Mouse (Mus musculus) kidney, embryonic 15.5 days (tissue): ENCODE measurements around the gene Ldlrad3. TPM values are rescaled to one million over a fixed set of nuclear protein-coding genes. Genes with fewer than 3 reads are reported as not detected.

Experiments
- ATAC-seq: fragments of 200-750 bp; cut with Nextera tagmentation; replicated peaks from 2 replicates; pipeline ENCODE4 v1.8.0; 2017; ENCODE audit warnings: moderate TSS enrichment; ENCODE audit not compliant: low FRiP score
- H3K27ac ChIP-seq: fragments of 300-500 bp; sonication (generic); 2 replicates; pipeline ENCODE4 v1.5.1; 2015; ENCODE audit warnings: mild to moderate bottlenecking, inconsistent platforms
- H3K27me3 ChIP-seq: fragments of 300-500 bp; sonication (generic); 2 replicates; pipeline ENCODE4 v1.6.1; 2015; ENCODE audit warnings: inconsistent platforms
- H3K36me3 ChIP-seq: fragments of 300-500 bp; sonication (generic); 2 replicates; pipeline ENCODE4 v1.6.1; 2015; ENCODE audit warnings: inconsistent platforms
- H3K4me1 ChIP-seq: fragments of 300-500 bp; sonication (generic); 2 replicates; pipeline ENCODE4 v1.6.1; 2015; ENCODE audit warnings: inconsistent platforms
- H3K4me2 ChIP-seq: fragments of 300-500 bp; sonication (generic); 2 replicates; pipeline ENCODE4 v1.6.1; 2015; ENCODE audit warnings: moderate library complexity, mild to moderate bottlenecking, inconsistent platforms
- H3K4me3 ChIP-seq: fragments of 300-500 bp; sonication (generic); replicated peaks from 2 replicates; pipeline ENCODE4 v1.5.1; 2015; ENCODE audit warnings: mild to moderate bottlenecking, inconsistent platforms
- H3K9ac ChIP-seq: fragments of 300-500 bp; sonication (generic); 2 replicates; pipeline ENCODE4 v1.6.1; 2015; ENCODE audit warnings: mild to moderate bottlenecking, inconsistent platforms
- H3K9me3 ChIP-seq: fragments of 300-500 bp; sonication (generic); replicated peaks from 2 replicates; pipeline ENCODE4 v1.6.1; 2016; ENCODE audit warnings: inconsistent platforms
- WGBS: fragments of 180-500 bp; shearing (Covaris S2); methylation state at CpG from one replicate; pipeline ENCODE4 v1.1.7; 2015; ENCODE audit warnings: mixed read lengths; 5-methylcytosine and 5-hydroxymethylcytosine counted together
- polyA plus RNA-seq: library from polyadenylated mRNA; unstranded; fragments of >200 nt; fragmentation: Nextera tagmentation; extraction: Ambion mirVana; gene quantifications from 2 replicates; pipeline ENCODE4 v1.2.1, GENCODE M21; 2015

Ldlrad3 gene
- polyA plus RNA-seq, 1 experiment from 2014 or later = 40.4 TPM

DNA sequence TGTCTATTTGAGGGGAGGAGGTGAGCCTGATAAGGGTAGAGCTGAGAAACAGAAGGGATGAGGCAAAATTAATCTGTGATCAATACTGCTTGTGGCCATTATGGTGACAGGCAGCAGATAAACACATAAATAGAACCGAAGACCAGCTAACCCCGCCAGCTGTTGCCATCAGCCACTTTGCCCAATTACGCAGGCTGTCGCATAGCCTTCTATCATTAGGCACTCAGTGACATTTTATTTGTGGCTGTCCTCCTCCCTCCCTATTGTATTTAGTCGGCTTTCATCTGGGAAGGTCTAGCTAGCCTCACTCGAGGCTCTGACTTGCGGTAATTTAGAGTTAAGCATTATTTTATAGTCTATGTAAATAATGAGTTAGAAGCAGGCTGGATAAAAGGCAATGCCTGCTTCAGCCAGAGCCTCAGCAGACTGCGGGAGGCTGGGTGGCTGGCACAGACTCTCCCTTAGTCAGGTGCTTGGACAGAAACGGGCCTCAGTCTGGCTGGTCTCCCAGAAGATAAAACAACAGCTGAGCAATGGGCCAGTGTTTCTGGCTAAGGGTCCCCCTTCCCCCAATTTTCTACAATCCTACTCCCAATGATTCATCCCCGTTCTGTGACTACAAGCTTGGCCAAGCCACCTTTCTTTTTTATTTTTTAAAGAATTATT lies 147.8 kb downstream of the Ldlrad3 start:
- no peak overlapping the region for H3K9ac ChIP-seq
- H3K27me3 ChIP-seq = no peaks in the 10 kb centered on the region
- 30% methylated on average over 10 of the region's 10 CpGs for WGBS
- H3K4me3 ChIP-seq = no peak overlapping the region
- no peak overlapping the region for H3K4me2 ChIP-seq
- H3K9me3 ChIP-seq = no peaks in the 10 kb centered on the region
- H3K27ac ChIP-seq = no peak overlapping the region
- ATAC-seq = no peak
- H3K36me3 ChIP-seq = no peaks in the 10 kb centered on the region
- peaks cover 42% of the 10 kb centered on the region for H3K4me1 ChIP-seq

DNA sequence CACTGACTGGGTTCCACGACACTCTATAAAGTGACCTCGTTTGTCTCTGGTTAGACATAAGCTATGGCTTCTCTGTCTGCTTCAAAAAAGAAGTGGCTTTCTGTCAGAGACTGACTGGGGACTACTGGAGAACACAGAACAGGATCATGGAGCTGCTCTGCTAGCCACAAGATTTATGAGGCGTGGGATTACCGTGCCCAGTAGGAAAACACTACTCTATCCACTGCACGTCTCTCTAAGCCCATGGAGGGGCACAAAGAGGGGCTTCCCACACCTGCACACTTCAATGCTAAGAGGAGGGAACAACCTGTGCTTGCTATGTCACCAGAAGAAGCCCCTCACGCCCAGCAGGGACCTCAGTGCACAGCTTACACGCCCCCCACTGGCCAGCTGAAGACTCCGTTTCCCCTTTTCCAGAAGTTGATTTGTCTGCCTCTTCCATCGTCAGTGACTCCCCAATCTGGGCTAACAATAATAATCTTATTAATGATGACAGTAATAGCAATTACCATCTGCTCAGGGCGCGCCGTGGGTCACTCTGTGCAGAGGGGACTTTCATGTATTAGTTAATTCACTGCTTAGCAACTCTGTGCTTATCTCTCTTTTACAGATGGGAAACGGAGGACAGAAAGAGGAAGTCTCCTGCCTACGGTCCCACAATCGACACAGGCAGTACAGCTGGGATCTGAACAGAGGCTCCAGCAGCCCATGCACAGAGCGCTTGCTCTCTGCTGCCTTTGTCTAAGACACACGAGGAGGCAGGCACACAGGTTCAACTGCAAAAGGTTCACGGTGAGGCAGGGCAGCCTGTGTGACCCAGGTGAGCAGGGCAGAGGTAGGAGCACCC lies 149.3 kb downstream of the Ldlrad3 start:
- 28% methylated on average over 18 of the region's 18 CpGs for WGBS
- 0 out of 2 replicates have a peak overlapping the region, but pooled peaks have one; percentile 3 for H3K9ac ChIP-seq
- no peaks in the 10 kb centered on the region for H3K36me3 ChIP-seq
- H3K4me1 ChIP-seq = peaks cover 51% of the 10 kb centered on the region
- no peaks in the 10 kb centered on the region for H3K27me3 ChIP-seq
- peak; percentile 80 for ATAC-seq
- no peak overlapping the region for H3K4me3 ChIP-seq
- H3K27ac ChIP-seq = peak overlapping the region; percentile 69
- no peaks in the 10 kb centered on the region for H3K9me3 ChIP-seq
- H3K4me2 ChIP-seq = peak overlapping the region; percentile 44

- 56% methylated on average over 11 of the region's 11 CpGs for WGBS
- Histone ChIP-seq H3K9me3 (no peaks in the 10 kb centered on the region), H3K9ac (no peak overlapping the region), H3K36me3 (no peaks in the 10 kb centered on the region), H3K4me2 (no peak overlapping the region), H3K4me3 (no peak overlapping the region), H3K4me1 (peaks cover 51% of the 10 kb centered on the region), H3K27ac (no peak overlapping the region), H3K27me3 (no peaks in the 10 kb centered on the region)
- ATAC-seq = no peak
Observed at GRCm38 (mm10) chr2:102034513-102034879, 151.7 kb downstream of the Ldlrad3 start.

DNA sequence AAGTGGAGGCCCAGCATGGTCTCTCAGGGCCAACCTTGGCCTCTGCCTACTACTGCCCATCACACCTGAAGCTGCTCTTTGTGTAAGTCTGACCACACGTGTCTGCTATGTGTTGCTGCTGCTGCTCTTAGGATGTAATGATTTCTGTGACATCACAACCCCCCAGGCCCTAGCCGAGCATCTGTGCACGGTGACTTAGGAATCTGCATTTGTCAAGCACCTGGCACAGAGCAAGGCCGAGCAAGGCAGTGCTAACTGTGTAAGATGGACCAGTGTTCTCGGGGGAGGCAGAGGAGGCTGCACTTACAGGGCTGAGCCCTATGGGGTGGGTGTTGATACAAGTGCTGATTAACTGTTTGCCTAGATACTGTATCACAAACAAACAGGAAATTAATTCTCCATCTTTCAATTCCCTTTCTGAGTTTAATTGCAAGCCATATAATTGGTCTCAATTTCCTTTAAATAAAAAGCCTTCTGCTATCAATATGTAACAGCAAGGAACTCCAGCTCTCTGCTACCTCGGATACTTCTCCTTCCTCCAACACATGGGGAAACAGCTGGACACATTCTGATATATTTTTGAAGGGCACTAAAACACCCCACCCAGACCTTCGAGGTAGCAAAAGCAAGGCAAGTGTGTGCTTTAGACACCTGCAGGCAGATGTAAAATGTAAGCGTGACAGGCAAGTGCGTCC lies 152.2 kb downstream of the Ldlrad3 start:
- Histone ChIP-seq H3K27me3 (no peaks in the 10 kb centered on the region), H3K9ac (no peak overlapping the region), H3K9me3 (no peaks in the 10 kb centered on the region), H3K4me1 (peaks cover 49% of the 10 kb centered on the region), H3K27ac (no peak overlapping the region), H3K36me3 (no peaks in the 10 kb centered on the region), H3K4me3 (no peak overlapping the region), H3K4me2 (no peak overlapping the region)
- 54% methylated on average over 9 of the region's 9 CpGs for WGBS
- no peak for ATAC-seq

DNA sequence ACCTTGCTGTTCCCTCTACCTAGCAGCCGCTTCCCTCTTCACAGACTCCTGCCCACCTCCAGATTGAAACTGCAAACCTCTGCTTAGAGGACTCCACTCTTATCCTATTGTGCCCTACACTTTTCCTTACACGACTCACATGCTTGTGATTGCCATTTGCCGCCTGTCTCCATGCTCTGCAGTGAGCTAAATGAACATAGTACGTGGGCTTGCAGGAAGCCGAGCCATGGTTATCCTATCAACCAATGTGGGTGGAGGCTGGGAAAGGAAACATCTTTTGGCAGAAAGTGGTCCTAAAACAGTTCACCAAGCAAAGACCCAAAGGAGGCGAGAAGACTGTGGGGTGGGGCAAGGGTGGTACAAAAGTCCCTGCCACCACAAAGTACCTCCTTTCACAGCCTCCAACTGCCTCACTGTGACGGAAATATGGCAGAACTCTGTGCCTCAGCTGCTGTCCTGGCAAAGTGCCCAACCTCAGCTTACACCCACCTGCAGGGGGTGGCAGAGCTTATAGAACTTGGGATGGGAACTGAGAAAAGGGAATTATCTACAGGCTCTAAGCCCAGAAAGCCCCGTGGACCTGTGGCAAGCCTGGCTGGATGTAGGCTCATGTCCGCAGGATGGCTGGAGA lies 153.4 kb downstream of the Ldlrad3 start:
- H3K27ac ChIP-seq = no peak overlapping the region
- ATAC-seq = no peak
- WGBS = 84% methylated on average over 9 of the region's 9 CpGs
- H3K4me1 ChIP-seq = peaks cover 38% of the 10 kb centered on the region
- no peak overlapping the region for H3K9ac ChIP-seq
- H3K36me3 ChIP-seq = no peaks in the 10 kb centered on the region
- no peak overlapping the region for H3K4me2 ChIP-seq
- H3K4me3 ChIP-seq = no peak overlapping the region
- H3K9me3 ChIP-seq = no peaks in the 10 kb centered on the region
- no peaks in the 10 kb centered on the region for H3K27me3 ChIP-seq

GRCm38 (mm10) chr2:102030652-102031051 lies 155.5 kb downstream of the Ldlrad3 start:
- no peak overlapping the region for H3K9ac ChIP-seq
- peaks cover 20% of the 10 kb centered on the region for H3K4me1 ChIP-seq
- H3K4me2 ChIP-seq = no peak overlapping the region
- peaks cover 4% of the 10 kb centered on the region; the same call in 1 of the 2 replicates for H3K27me3 ChIP-seq
- ATAC-seq = 0 out of 2 replicates have a peak, but pooled peaks have one; percentile 23
- H3K27ac ChIP-seq = no peak overlapping the region
- H3K36me3 ChIP-seq = no peaks in the 10 kb centered on the region
- H3K9me3 ChIP-seq = no peaks in the 10 kb centered on the region
- no peak overlapping the region for H3K4me3 ChIP-seq
- 15% methylated on average over 5 of the region's 5 CpGs for WGBS

GRCm38 (mm10) chr2:102030152-102030551 lies 156.0 kb downstream of the Ldlrad3 start:
- 80% methylated on average over 6 of the region's 6 CpGs for WGBS
- Histone ChIP-seq H3K4me3 (no peak overlapping the region), H3K36me3 (no peaks in the 10 kb centered on the region), H3K4me2 (no peak overlapping the region), H3K9me3 (no peaks in the 10 kb centered on the region), H3K27ac (no peak overlapping the region), H3K27me3 (peaks cover 4% of the 10 kb centered on the region; the same call in 1 of the 2 replicates), H3K9ac (no peak overlapping the region), H3K4me1 (peaks cover 20% of the 10 kb centered on the region)
- ATAC-seq = no peak

DNA sequence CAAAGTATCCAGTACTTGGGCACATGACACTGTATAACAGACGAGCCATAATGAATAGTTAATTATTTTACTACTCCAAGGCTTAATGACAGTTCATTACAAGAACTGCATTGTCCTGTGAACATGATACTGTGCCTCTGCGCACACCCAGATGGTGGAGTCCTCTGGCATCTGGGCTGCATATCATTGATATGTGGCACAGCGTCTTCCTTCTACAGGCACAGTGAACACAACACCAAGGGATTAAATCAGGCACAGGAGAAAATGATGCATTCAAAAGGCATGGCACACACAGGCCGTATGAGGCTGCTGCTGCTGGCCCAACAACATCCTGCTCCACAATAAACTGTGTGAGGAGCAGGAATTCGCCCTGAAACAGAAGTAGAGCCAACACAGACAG lies 156.5 kb downstream of the Ldlrad3 start:
- ATAC-seq = no peak
- Histone ChIP-seq H3K4me3 (no peak overlapping the region), H3K27me3 (peaks cover 4% of the 10 kb centered on the region; the same call in 1 of the 2 replicates), H3K36me3 (no peaks in the 10 kb centered on the region), H3K4me1 (peaks cover 22% of the 10 kb centered on the region), H3K9ac (no peak overlapping the region), H3K27ac (no peak overlapping the region), H3K9me3 (no peaks in the 10 kb centered on the region), H3K4me2 (no peak overlapping the region)
- 64% methylated on average over 5 of the region's 5 CpGs for WGBS

- Histone ChIP-seq H3K9ac (no peak overlapping the region), H3K4me2 (no peak overlapping the region), H3K4me1 (peaks cover 4% of the 10 kb centered on the region; the same call in 1 of the 2 replicates), H3K4me3 (no peak overlapping the region), H3K27ac (no peak overlapping the region), H3K36me3 (no peaks in the 10 kb centered on the region), H3K9me3 (no peaks in the 10 kb centered on the region), H3K27me3 (peaks cover 4% of the 10 kb centered on the region; the same call in 1 of the 2 replicates)
- WGBS = 81% methylated on average over 7 of the region's 7 CpGs
- ATAC-seq = no peak
Observed at GRCm38 (mm10) chr2:102027265-102027664, 158.9 kb downstream of the Ldlrad3 start.

GRCm38 (mm10) chr2:102026156-102026555 lies 160.0 kb downstream of the Ldlrad3 start:
- no peak overlapping the region for H3K4me3 ChIP-seq
- H3K4me1 ChIP-seq = peaks cover 15% of the 10 kb centered on the region
- no peak for ATAC-seq
- H3K9me3 ChIP-seq = no peaks in the 10 kb centered on the region
- H3K27me3 ChIP-seq = peaks cover 4% of the 10 kb centered on the region; the same call in 1 of the 2 replicates
- H3K9ac ChIP-seq = no peak overlapping the region
- H3K4me2 ChIP-seq = no peak overlapping the region
- H3K27ac ChIP-seq = no peak overlapping the region
- H3K36me3 ChIP-seq = no peaks in the 10 kb centered on the region
- WGBS = 75% methylated on average over 9 of the region's 9 CpGs

GRCm38 (mm10) chr2:102024483-102024882 lies 161.7 kb downstream of the Ldlrad3 start:
- WGBS = 91% methylated on average over 8 of the region's 8 CpGs
- Histone ChIP-seq H3K4me3 (no peak overlapping the region), H3K9me3 (no peaks in the 10 kb centered on the region), H3K9ac (no peak overlapping the region), H3K27ac (no peak overlapping the region), H3K27me3 (peaks cover 4% of the 10 kb centered on the region; the same call in 1 of the 2 replicates), H3K4me2 (no peak overlapping the region), H3K4me1 (peaks cover 20% of the 10 kb centered on the region), H3K36me3 (no peaks in the 10 kb centered on the region)
- ATAC-seq = no peak
